Mouse (Mus musculus) C2C12 (cell line): ENCODE data around the gene Slco2a1. TPM values are rescaled to one million over a fixed set of nuclear protein-coding genes. Genes with fewer than 3 reads are reported as not detected.

ENCODE experiments used
- H3K27me3 ChIP-seq: one replicate; pipeline ENCODE4 v1.6.1; 2011; ENCODE audit not compliant: control insufficient read depth, insufficient read depth, insufficient read length
- H3K36me3 ChIP-seq: one replicate; pipeline ENCODE4 v1.6.1; 2011; ENCODE audit not compliant: control insufficient read depth, insufficient read depth
- H3K4me3 ChIP-seq: one replicate; pipeline ENCODE4 v1.5.1; 2011; ENCODE audit warnings: mild to moderate bottlenecking, control low read depth; ENCODE audit not compliant: poor library complexity, insufficient read depth, severe bottlenecking
- H3K79me2 ChIP-seq: one replicate; pipeline ENCODE4 v1.6.1; 2011; ENCODE audit not compliant: control insufficient read depth, insufficient read depth
- H3K79me3 ChIP-seq: one replicate; pipeline ENCODE4 v1.6.1; 2011; ENCODE audit warnings: low read depth, control low read depth
- H3ac ChIP-seq: one replicate; pipeline ENCODE3; 2011; ENCODE audit warnings: low read depth; ENCODE audit not compliant: control insufficient read depth, insufficient read length
- CEBPB ChIP-seq: IDR thresholded peaks from one replicate; pipeline ENCODE4 v1.6.1; 2011; ENCODE audit warnings: low read depth, mild to moderate bottlenecking, control low read depth, moderate library complexity
- CTCF ChIP-seq: IDR thresholded peaks from one replicate; pipeline ENCODE4 v1.5.1; 2011; ENCODE audit not compliant: control insufficient read depth, insufficient read depth, insufficient read length
- FOSL1 ChIP-seq: IDR thresholded peaks from one replicate; pipeline ENCODE4 v1.8.0; 2011; ENCODE audit warnings: mild to moderate bottlenecking, low read length; ENCODE audit not compliant: poor library complexity, insufficient read depth, severe bottlenecking
- MAX ChIP-seq: IDR thresholded peaks from one replicate; pipeline ENCODE4 v1.6.1; 2011; ENCODE audit warnings: mild to moderate bottlenecking, control low read depth
- MYOD1 ChIP-seq: IDR thresholded peaks from one replicate; pipeline ENCODE4 v1.6.1; 2011; ENCODE audit warnings: low read depth; ENCODE audit not compliant: control insufficient read depth, insufficient read length
- MYOG ChIP-seq: IDR thresholded peaks from one replicate; pipeline ENCODE4 v1.6.1; 2011; ENCODE audit not compliant: control insufficient read depth, insufficient read length; ENCODE audit errors: extremely low read depth
- USF1 ChIP-seq: IDR thresholded peaks from one replicate; pipeline ENCODE4 v1.6.1; 2011; ENCODE audit warnings: low read depth, mild to moderate bottlenecking, control low read depth, moderate library complexity
- polyA plus RNA-seq: library from polyadenylated mRNA; unstranded; fragments of >200 nt; fragmentation: generic; extraction: Trizol; gene quantifications from one replicate; pipeline ENCODE4 v1.2.1, GENCODE M21; 2012; ENCODE audit warnings: missing spikeins

The Slco2a1 gene
- polyA plus RNA-seq, 1 experiment: 0.20 TPM

- H3K27me3 ChIP-seq: no peaks in the 10 kb centered on the region
- no peak overlapping the region for H3ac ChIP-seq
- H3K79me2 ChIP-seq: no peaks in the 10 kb centered on the region
- no peaks in the 10 kb centered on the region for H3K79me3 ChIP-seq
- H3K4me3 ChIP-seq: no peak overlapping the region
- no peaks in the 10 kb centered on the region for H3K36me3 ChIP-seq
- no peak for TF ChIP-seq FOSL1
These were observed 26.2 kb downstream of the Slco2a1 start for GRCm38 (mm10) chr9:103014686-103015085.

- H3K4me3 ChIP-seq: no peak overlapping the region
- no peaks in the 10 kb centered on the region for H3K36me3 ChIP-seq
- no peaks in the 10 kb centered on the region for H3K79me2 ChIP-seq
- H3ac ChIP-seq: no peak overlapping the region
- TF ChIP-seq CEBPB (no peak), USF1 (no peak), MYOD1 (no peak), MAX (no peak), FOSL1 (no peak), CTCF (no peak), MYOG (no peak)
- H3K79me3 ChIP-seq: no peaks in the 10 kb centered on the region
- no peaks in the 10 kb centered on the region for H3K27me3 ChIP-seq
These were observed 35.6 kb downstream of the Slco2a1 start for GRCm38 (mm10) chr9:103024116-103024515.

DNA sequence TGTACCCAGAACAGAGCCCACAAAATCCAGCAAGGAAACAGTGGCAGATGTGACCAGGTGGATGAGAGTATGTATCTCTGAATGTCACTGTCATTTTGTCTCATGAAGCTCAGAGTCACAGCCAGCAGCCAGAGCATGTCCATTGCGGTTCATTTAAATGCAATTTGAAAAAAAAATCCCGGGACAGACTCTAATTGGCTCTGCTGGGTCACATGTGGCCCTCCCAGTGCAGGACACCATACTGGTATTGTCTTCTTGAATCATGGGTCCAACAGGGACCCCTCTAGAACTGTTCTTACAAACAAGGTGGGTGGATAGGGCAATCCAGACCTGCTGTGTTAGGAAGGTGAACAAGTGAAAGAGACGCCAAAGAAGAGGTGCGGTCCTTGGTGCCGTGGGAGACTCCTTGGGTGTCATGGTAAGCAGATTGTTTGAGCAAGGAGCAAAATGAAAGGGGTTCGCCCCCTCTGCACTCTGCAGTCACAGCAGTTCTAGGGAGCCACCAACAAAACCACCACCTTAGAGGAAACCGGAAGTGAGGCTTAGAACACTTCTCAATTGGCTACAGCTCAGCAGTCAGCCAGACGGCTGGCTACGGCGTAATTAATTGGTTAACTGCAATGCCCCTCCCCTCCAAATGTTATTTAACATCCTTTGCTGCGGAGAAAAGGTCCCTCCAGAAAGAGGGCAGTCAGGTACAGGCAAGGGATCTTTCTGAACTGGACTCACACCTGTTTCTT is 38.8 kb downstream of the Slco2a1 start:
- Histone ChIP-seq H3K4me3 (no peak overlapping the region), H3K27me3 (no peaks in the 10 kb centered on the region), H3ac (no peak overlapping the region), H3K79me2 (no peaks in the 10 kb centered on the region), H3K79me3 (no peaks in the 10 kb centered on the region), H3K36me3 (no peaks in the 10 kb centered on the region)
- TF ChIP-seq CTCF (no peak), MAX (no peak), CEBPB (no peak), MYOD1 (no peak), FOSL1 (no peak), MYOG (no peak)

- Histone ChIP-seq H3K36me3 (no peaks in the 10 kb centered on the region), H3K79me2 (no peaks in the 10 kb centered on the region), H3ac (no peak overlapping the region), H3K4me3 (no peak overlapping the region), H3K27me3 (no peaks in the 10 kb centered on the region), H3K79me3 (no peaks in the 10 kb centered on the region)
- no peak for TF ChIP-seq CEBPB
- TF ChIP-seq USF1: no peak
- no peak for TF ChIP-seq MYOG
- TF ChIP-seq MAX: no peak
- no peak for TF ChIP-seq FOSL1
- no peak for TF ChIP-seq CTCF
- no peak for TF ChIP-seq MYOD1
These were observed 40.5 kb downstream of the Slco2a1 start for GRCm38 (mm10) chr9:103029012-103029411.

- Histone ChIP-seq H3K79me3 (no peaks in the 10 kb centered on the region), H3K79me2 (no peaks in the 10 kb centered on the region), H3K4me3 (no peak overlapping the region), H3K36me3 (no peaks in the 10 kb centered on the region), H3ac (no peak overlapping the region), H3K27me3 (no peaks in the 10 kb centered on the region)
- TF ChIP-seq MYOD1: no peak
- TF ChIP-seq CEBPB: no peak
- no peak for TF ChIP-seq CTCF
- no peak for TF ChIP-seq USF1
- TF ChIP-seq FOSL1: no peak
- no peak for TF ChIP-seq MAX
- no peak for TF ChIP-seq MYOG
These were observed 41.5 kb downstream of the Slco2a1 start for GRCm38 (mm10) chr9:103030041-103030440.

GRCm38 (mm10) chr9:103031211-103031610 is 42.7 kb downstream of the Slco2a1 start:
- H3K79me2 ChIP-seq: no peaks in the 10 kb centered on the region
- no peaks in the 10 kb centered on the region for H3K27me3 ChIP-seq
- H3K4me3 ChIP-seq: no peak overlapping the region
- H3ac ChIP-seq: no peak overlapping the region
- no peaks in the 10 kb centered on the region for H3K36me3 ChIP-seq
- TF ChIP-seq MYOD1 (no peak), MAX (no peak), MYOG (no peak), FOSL1 (no peak), USF1 (no peak), CEBPB (no peak), CTCF (no peak)
- no peaks in the 10 kb centered on the region for H3K79me3 ChIP-seq
